Mouse (Mus musculus): ENCODE data around the gene Ppm1l.

Gene Ppm1l

GRCm38 (mm10) chr3:69597211-69597610 is 280.6 kb downstream of the Ppm1l start:
- DNase-seq (ENCODE audit: low spot score): no peak

- DNase-seq (ENCODE audit: low spot score): no peak
Observed at GRCm38 (mm10) chr3:69597816-69598215, 281.2 kb downstream of the Ppm1l start.

GRCm38 (mm10) chr3:69598261-69599165 is 281.9 kb downstream of the Ppm1l start, which contains the start of gene B3galnt1:
B3galnt1 (minus strand) TSS chr3:69598960.
- peak; percentile 79 for DNase-seq (ENCODE audit: low spot score)

- DNase-seq (ENCODE audit: low spot score): no peak
Observed at GRCm38 (mm10) chr3:69599166-69599500, 282.5 kb downstream of the Ppm1l start.

- no peak for DNase-seq (ENCODE audit: low spot score)
Observed at GRCm38 (mm10) chr3:69606923-69607322, 290.3 kb downstream of the Ppm1l start.

- no peak for DNase-seq (ENCODE audit: low spot score)
Observed at GRCm38 (mm10) chr3:69607468-69607867, 290.8 kb downstream of the Ppm1l start.

GRCm38 (mm10) chr3:69607909-69608308 is 291.2 kb downstream of the Ppm1l start:
- DNase-seq (ENCODE audit: low spot score): no peak

All from ovary, postnatal 36 days (tissue).